Mouse (Mus musculus) neural tube, embryonic 13.5 days (tissue): ENCODE results near the gene Vps8. TPM values are rescaled to one million over a fixed set of nuclear protein-coding genes. Genes with fewer than 3 reads are reported as not detected.

Source experiments
- ATAC-seq: fragments of 200-750 bp; cut with Nextera tagmentation; 2 replicates; pipeline ENCODE4 v1.8.0; 2017; ENCODE audit warnings: low read depth, mild to moderate bottlenecking, moderate TSS enrichment, moderate library complexity
- H3K27ac ChIP-seq: fragments of 300-500 bp; sonication (generic); replicated peaks from 2 replicates; pipeline ENCODE4 v1.5.1; 2015; ENCODE audit warnings: moderate library complexity, mild to moderate bottlenecking, inconsistent platforms
- H3K27me3 ChIP-seq: fragments of 300-500 bp; sonication (generic); 2 replicates; pipeline ENCODE4 v1.6.1; 2015; ENCODE audit warnings: mild to moderate bottlenecking, inconsistent platforms
- H3K36me3 ChIP-seq: fragments of 300-500 bp; sonication (generic); 2 replicates; pipeline ENCODE4 v1.6.1; 2015; ENCODE audit warnings: mild to moderate bottlenecking, inconsistent platforms
- H3K4me1 ChIP-seq: fragments of 300-500 bp; sonication (generic); replicated peaks from 2 replicates; pipeline ENCODE4 v1.6.1; 2015; ENCODE audit warnings: inconsistent platforms
- H3K4me2 ChIP-seq: fragments of 300-500 bp; sonication (generic); 2 replicates; pipeline ENCODE4 v1.6.1; 2015; ENCODE audit warnings: inconsistent platforms, mild to moderate bottlenecking, moderate library complexity
- H3K4me3 ChIP-seq: fragments of 300-500 bp; sonication (generic); 2 replicates; pipeline ENCODE4 v1.5.1; 2015; ENCODE audit warnings: mild to moderate bottlenecking, inconsistent platforms
- H3K9ac ChIP-seq: fragments of 300-500 bp; sonication (generic); 2 replicates; pipeline ENCODE4 v1.6.1; 2015; ENCODE audit warnings: moderate library complexity, mild to moderate bottlenecking, inconsistent platforms
- H3K9me3 ChIP-seq: fragments of 300-500 bp; sonication (generic); 2 replicates; pipeline ENCODE4 v1.6.1; 2016; ENCODE audit warnings: inconsistent platforms
- WGBS: fragments of 180-500 bp; shearing (Covaris S2); methylation state at CpG from one replicate; pipeline ENCODE4 v1.1.7; 2015; 5-methylcytosine and 5-hydroxymethylcytosine counted together
- polyA plus RNA-seq: library from polyadenylated mRNA; unstranded; fragments of >200 nt; fragmentation: Nextera tagmentation; extraction: Ambion mirVana; gene quantifications from 2 replicates; pipeline ENCODE4 v1.2.1, GENCODE M21; 2015

Vps8 gene
- polyA plus RNA-seq, 1 experiment from 2014 or later = 26.7 TPM

- Histone ChIP-seq H3K4me2 (no peak overlapping the region), H3K9me3 (no peaks in the 10 kb centered on the region), H3K27ac (peak overlapping the region; percentile 64), H3K36me3 (0 out of 2 replicates have a peak, but pooled peaks cover 19% of the 10 kb centered on the region), H3K4me3 (no peak overlapping the region), H3K27me3 (no peaks in the 10 kb centered on the region), H3K9ac (no peak overlapping the region), H3K4me1 (peaks cover 15% of the 10 kb centered on the region)
- peak; percentile 87 for ATAC-seq
- 25% methylated on average over 2 of the region's 2 CpGs for WGBS
These were observed 70.0 kb downstream of the Vps8 start for GRCm38 (mm10) chr16:21492894-21493293.

DNA sequence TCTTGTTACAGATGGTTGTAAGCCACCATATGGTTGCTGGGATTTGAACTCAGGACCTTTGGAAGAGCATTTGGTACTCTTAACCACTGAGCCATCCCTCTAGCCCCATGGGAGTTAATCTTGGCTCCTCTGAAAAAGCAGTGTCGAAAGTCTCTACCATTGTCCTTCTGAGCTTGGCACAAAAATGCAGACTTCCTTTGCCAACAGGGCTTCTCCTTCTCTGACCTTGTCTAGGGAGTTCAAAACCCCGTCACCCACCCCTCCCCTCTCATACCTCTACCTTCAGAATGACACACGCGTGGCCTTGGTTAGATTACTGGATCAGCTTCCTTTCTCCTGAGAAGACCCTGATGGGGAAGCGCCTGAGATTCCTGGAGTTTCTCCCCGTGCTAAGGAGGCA lies 71.8 kb downstream of the Vps8 start:
- Histone ChIP-seq H3K9me3 (no peaks in the 10 kb centered on the region), H3K4me2 (no peak overlapping the region), H3K4me1 (peaks cover 15% of the 10 kb centered on the region), H3K36me3 (0 out of 2 replicates have a peak, but pooled peaks cover 19% of the 10 kb centered on the region), H3K27me3 (no peaks in the 10 kb centered on the region), H3K9ac (no peak overlapping the region), H3K27ac (no peak overlapping the region), H3K4me3 (no peak overlapping the region)
- ATAC-seq = no peak
- WGBS = 91% methylated on average over 6 of the region's 6 CpGs

GRCm38 (mm10) chr16:21496799-21497198 lies 73.9 kb downstream of the Vps8 start:
- no peak for ATAC-seq
- no peak overlapping the region for H3K4me2 ChIP-seq
- peaks cover 15% of the 10 kb centered on the region for H3K4me1 ChIP-seq
- WGBS = 92% methylated on average over 9 of the region's 9 CpGs
- H3K4me3 ChIP-seq = no peak overlapping the region
- peaks cover 28% of the 10 kb centered on the region; the same call in 1 of the 2 replicates for H3K36me3 ChIP-seq
- H3K27ac ChIP-seq = no peak overlapping the region
- H3K9me3 ChIP-seq = no peaks in the 10 kb centered on the region
- H3K27me3 ChIP-seq = no peaks in the 10 kb centered on the region
- no peak overlapping the region for H3K9ac ChIP-seq

DNA sequence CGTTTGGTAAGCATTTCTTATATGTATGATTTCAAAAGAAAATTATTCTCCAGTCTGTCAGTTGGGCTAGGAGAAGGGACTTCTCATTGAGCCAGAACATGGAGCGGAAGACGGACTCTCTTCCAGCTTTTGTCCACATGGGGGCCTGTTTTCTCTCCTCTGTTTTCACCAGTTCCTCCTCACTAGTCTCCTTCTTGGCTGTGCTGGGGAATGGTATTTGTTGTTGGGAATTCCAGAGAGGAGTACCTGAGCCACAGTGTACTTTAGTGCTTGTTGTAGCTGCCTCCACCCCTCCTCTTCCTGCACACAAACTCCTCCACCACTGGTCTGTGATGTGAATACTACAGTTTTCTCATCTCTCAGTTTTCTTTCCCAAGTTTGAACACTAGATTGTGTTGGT lies 74.7 kb downstream of the Vps8 start:
- no peak overlapping the region for H3K9ac ChIP-seq
- no peaks in the 10 kb centered on the region for H3K9me3 ChIP-seq
- WGBS = 73% methylated on average over 3 of the region's 3 CpGs
- H3K4me2 ChIP-seq = no peak overlapping the region
- H3K27me3 ChIP-seq = no peaks in the 10 kb centered on the region
- peaks cover 6% of the 10 kb centered on the region for H3K4me1 ChIP-seq
- H3K27ac ChIP-seq = no peak overlapping the region
- H3K36me3 ChIP-seq = peaks cover 32% of the 10 kb centered on the region
- H3K4me3 ChIP-seq = no peak overlapping the region
- ATAC-seq = no peak

DNA sequence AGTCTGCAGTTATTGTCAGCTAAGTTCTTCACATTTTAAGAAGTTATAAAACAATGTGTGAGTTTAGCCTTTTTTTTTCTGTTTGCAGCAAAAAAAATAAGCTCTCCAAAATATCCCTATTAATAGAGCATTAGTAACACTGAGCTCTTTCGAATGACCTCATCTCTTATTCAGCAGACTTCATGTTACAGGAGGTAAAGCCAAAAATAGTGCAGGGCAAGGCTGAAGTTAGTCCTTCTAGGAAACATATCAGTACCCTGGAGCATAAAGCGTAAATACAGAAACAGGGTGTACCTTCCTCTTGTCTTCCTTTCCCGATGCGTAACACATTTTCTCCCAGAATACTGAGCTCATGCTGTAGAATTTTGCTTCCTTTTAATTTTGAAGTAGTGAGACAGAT lies 76.1 kb downstream of the Vps8 start:
- Histone ChIP-seq H3K36me3 (peaks cover 38% of the 10 kb centered on the region), H3K4me2 (no peak overlapping the region), H3K9ac (no peak overlapping the region), H3K4me1 (no peaks in the 10 kb centered on the region), H3K9me3 (no peaks in the 10 kb centered on the region), H3K4me3 (no peak overlapping the region), H3K27ac (no peak overlapping the region), H3K27me3 (no peaks in the 10 kb centered on the region)
- no peak for ATAC-seq
- 92% methylated on average over 4 of the region's 4 CpGs for WGBS

- no peak overlapping the region for H3K4me3 ChIP-seq
- no peaks in the 10 kb centered on the region for H3K27me3 ChIP-seq
- no peaks in the 10 kb centered on the region for H3K9me3 ChIP-seq
- WGBS = 78% methylated on average over 7 of the region's 7 CpGs
- no peak overlapping the region for H3K9ac ChIP-seq
- ATAC-seq = no peak
- no peaks in the 10 kb centered on the region for H3K4me1 ChIP-seq
- peaks cover 38% of the 10 kb centered on the region for H3K36me3 ChIP-seq
- no peak overlapping the region for H3K27ac ChIP-seq
- no peak overlapping the region for H3K4me2 ChIP-seq
These were observed 76.7 kb downstream of the Vps8 start for GRCm38 (mm10) chr16:21499656-21500055.

- H3K27ac ChIP-seq = no peak overlapping the region
- H3K4me1 ChIP-seq = no peaks in the 10 kb centered on the region
- no peaks in the 10 kb centered on the region for H3K27me3 ChIP-seq
- ATAC-seq = no peak
- WGBS = 92% methylated on average over 9 of the region's 9 CpGs
- H3K9me3 ChIP-seq = no peaks in the 10 kb centered on the region
- H3K36me3 ChIP-seq = peaks cover 21% of the 10 kb centered on the region
- H3K4me2 ChIP-seq = no peak overlapping the region
- H3K9ac ChIP-seq = no peak overlapping the region
- no peak overlapping the region for H3K4me3 ChIP-seq
These were observed 95.9 kb downstream of the Vps8 start for GRCm38 (mm10) chr16:21518833-21519232.

GRCm38 (mm10) chr16:21519785-21520184 lies 96.9 kb downstream of the Vps8 start:
- Histone ChIP-seq H3K27me3 (no peaks in the 10 kb centered on the region), H3K4me1 (no peaks in the 10 kb centered on the region), H3K9me3 (no peaks in the 10 kb centered on the region), H3K27ac (no peak overlapping the region), H3K4me2 (no peak overlapping the region), H3K9ac (no peak overlapping the region), H3K4me3 (no peak overlapping the region), H3K36me3 (peaks cover 18% of the 10 kb centered on the region; the same call in 1 of the 2 replicates)
- no peak for ATAC-seq

- H3K4me1 ChIP-seq = no peaks in the 10 kb centered on the region
- no peak for ATAC-seq
- no peaks in the 10 kb centered on the region for H3K9me3 ChIP-seq
- no peaks in the 10 kb centered on the region for H3K27me3 ChIP-seq
- no peak overlapping the region for H3K27ac ChIP-seq
- H3K4me2 ChIP-seq = no peak overlapping the region
- H3K9ac ChIP-seq = no peak overlapping the region
- WGBS = 80% methylated on average over 4 of the region's 4 CpGs
- H3K36me3 ChIP-seq = peaks cover 28% of the 10 kb centered on the region; the same call in 1 of the 2 replicates
- H3K4me3 ChIP-seq = no peak overlapping the region
These were observed 100.8 kb downstream of the Vps8 start for GRCm38 (mm10) chr16:21523738-21524137.

DNA sequence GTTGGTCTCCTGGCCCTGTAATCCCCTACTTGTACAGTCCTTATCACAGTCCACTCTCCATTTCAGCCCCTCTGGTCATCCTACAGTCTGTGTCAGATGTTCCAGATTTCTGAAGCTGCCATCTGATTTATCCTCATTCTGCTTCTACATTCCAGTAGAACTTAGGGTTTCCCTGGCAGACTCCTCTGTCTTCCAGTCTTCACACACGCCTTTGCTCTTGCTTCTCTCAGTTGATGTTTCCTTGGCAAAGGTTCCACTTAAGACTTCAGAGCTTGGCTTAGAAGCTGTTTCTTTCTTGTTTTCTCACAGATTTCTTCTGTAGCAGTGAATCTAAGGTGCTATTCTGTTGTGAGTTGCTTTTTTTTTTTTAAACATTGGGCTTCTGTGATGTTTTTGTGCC lies 102.5 kb downstream of the Vps8 start:
- Histone ChIP-seq H3K27me3 (no peaks in the 10 kb centered on the region), H3K9me3 (no peaks in the 10 kb centered on the region), H3K36me3 (peaks cover 21% of the 10 kb centered on the region; the same call in 1 of the 2 replicates), H3K9ac (no peak overlapping the region), H3K4me1 (no peaks in the 10 kb centered on the region), H3K27ac (no peak overlapping the region), H3K4me2 (no peak overlapping the region), H3K4me3 (no peak overlapping the region)
- 98% methylated on average over 1 of the region's 1 CpGs for WGBS
- no peak for ATAC-seq

DNA sequence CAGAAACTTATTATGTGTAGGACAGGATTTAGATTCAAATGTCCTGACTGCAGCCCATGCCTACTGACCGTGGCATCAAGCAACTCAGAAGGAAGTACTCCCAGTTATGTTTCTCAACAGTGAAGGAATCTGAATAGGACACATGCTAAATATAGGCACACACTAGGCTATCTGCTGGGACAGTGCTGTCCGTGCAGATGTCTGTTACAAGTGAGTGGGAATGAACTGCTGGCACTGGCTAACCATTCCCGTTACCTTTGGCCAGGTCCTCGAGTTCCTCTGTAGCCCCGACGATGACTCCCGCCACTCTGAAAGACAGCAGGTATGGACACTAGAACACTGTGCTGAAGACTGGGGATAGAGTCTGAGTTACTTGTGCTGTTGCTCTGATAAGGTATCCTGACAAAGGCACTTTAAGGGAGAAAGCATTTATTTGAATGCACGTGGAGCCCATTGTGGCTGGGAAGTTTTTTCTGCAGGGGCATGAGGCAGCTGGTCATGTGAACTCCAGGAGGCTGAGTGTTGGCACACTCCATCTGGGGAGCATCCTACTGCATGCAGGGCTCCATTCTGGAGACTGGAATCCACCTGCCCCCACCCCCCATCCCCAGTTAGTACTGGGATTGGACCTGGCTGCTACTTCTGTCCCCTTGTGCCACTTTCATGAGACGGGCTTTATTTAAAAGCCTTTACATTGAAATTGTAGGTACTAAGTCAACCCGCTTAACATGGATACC lies 104.5 kb downstream of the Vps8 start:
- Histone ChIP-seq H3K4me1 (no peaks in the 10 kb centered on the region), H3K4me2 (no peak overlapping the region), H3K4me3 (no peak overlapping the region), H3K36me3 (peaks cover 21% of the 10 kb centered on the region; the same call in 1 of the 2 replicates), H3K9me3 (no peaks in the 10 kb centered on the region), H3K27ac (no peak overlapping the region), H3K9ac (no peak overlapping the region), H3K27me3 (no peaks in the 10 kb centered on the region)
- no peak for ATAC-seq
- WGBS = 90% methylated on average over 10 of the region's 10 CpGs

DNA sequence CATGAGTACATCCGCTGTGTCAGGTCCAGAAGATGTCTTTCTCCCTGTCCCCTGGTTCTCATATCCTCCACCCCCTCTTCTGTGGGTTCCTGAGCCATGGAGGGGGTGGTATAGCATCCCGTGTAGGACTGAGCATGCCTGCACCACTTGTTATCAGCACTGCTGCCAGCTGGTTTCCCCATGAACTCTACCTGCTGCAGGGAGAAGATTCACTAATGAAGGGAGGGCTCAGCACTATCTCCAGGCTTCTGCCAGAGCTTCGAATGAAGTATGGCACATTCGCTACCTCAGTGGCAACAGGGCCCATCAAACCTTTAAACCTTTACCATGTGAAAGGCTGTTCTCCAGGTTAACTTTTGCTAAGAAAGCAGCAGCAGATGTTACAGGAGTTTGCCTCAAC lies 110.6 kb downstream of the Vps8 start:
- ATAC-seq = no peak

More for the DNA sequence above, 110.6 kb downstream of the Vps8 start:
- peaks cover 18% of the 10 kb centered on the region for H3K36me3 ChIP-seq
- WGBS = 90% methylated on average over 4 of the region's 4 CpGs
- H3K27me3 ChIP-seq = no peaks in the 10 kb centered on the region
- H3K9ac ChIP-seq = no peak overlapping the region
- H3K27ac ChIP-seq = no peak overlapping the region
- H3K4me3 ChIP-seq = no peak overlapping the region
- H3K4me2 ChIP-seq = no peak overlapping the region
- no peaks in the 10 kb centered on the region for H3K4me1 ChIP-seq
- H3K9me3 ChIP-seq = no peaks in the 10 kb centered on the region
